Mouse (Mus musculus) heart, adult 18-20 months (tissue): ENCODE data around the gene Olfr341. TPM values are rescaled to one million over a fixed set of nuclear protein-coding genes. Genes with fewer than 3 reads are reported as not detected.

Experiments used
- DNase-seq, 2 experiments: peaks; one replicate each; pipeline ENCODE4 v3.0.0; 2021 to 2022; ENCODE audit warnings: mixed read lengths in 1 of 2
- long read RNA-seq, 2 experiments: library from polyadenylated mRNA; stranded (forward); transcript quantifications; one replicate each; pipeline ENCODE4 v2.0.0; 2021
- total RNA-seq, 2 experiments: library from RNA; stranded (reverse); gene quantifications; 2 replicates each; pipeline ENCODE4 v1.2.3; 2021

The Olfr341 gene
- total RNA-seq = not detected
- long read RNA-seq, experiment 1 = 0 reads
- long read RNA-seq, experiment 2 = 0 reads

GRCm38 (mm10) chr2:36482368-36482767 is at the start of gene Olfr341:
Gene Olfr341, minus strand, starts transcription at chr2:36482468.
- DNase-seq = no peak

- no peak for DNase-seq
These were observed 42.4 kb upstream of the Olfr341 start, which contains the start of gene Olfr342 for GRCm38 (mm10) chr2:36524698-36525097. Gene Olfr342, plus strand, starts transcription at chr2:36524998.

- no peak for DNase-seq
These were observed 8.6 kb downstream of the Olfr341 start for GRCm38 (mm10) chr2:36473634-36474033.

- DNase-seq = no peak
These were observed 30.0 kb downstream of the Olfr341 start, which contains the start of gene Olfr340 for GRCm38 (mm10) chr2:36452287-36452686. Gene Olfr340, plus strand, starts transcription at chr2:36452587.

Other genes starting within 250 kb of the Olfr341 start
- gene Olfr338, start 108.9 kb downstream of the Olfr341 start, total RNA-seq = not detected
- gene Olfr339, start 63.5 kb downstream of the Olfr341 start, total RNA-seq = not detected
- gene Olfr340, start 29.9 kb downstream of the Olfr341 start, total RNA-seq = not detected
- not detected for gene Olfr342, start 42.5 kb upstream of the Olfr341 start, total RNA-seq
- gene Olfr344, start 84.2 kb upstream of the Olfr341 start, total RNA-seq = not detected
- not detected for gene Olfr345, start 157.6 kb upstream of the Olfr341 start, total RNA-seq
- not detected for gene Olfr346, start 203.3 kb upstream of the Olfr341 start, total RNA-seq
- gene Olfr347, start 249.4 kb upstream of the Olfr341 start, total RNA-seq = not detected